In the genomic region with DNA sequence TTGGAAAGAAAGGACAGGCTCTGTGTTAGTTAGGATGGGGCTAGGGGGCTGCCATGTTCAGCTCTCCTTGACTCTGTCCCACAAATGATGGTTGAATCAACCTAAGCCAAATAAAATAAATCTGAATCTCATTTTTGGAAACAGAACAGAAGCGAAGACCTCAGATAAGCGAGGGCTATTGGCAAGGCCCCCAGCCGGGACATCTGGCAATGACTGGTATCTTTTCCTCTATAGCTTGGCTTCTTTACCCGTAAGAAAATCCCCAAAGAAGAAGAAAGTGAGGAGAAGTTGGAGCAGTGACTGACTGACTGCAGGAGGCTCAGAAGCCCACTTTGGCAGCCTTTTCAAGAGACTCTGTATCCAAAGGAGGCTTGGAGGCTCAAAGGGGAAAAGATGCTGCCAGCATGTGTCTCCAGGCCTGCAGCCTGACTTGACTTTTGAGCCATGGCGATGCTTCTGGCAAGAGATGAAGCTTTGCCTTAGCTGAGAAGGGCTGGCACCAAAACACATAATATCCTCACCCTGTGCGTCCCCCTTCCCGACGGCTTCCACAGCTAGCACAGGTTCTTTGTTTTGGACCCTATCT, we compare ENCODE assay signal across 9 mouse cellular contexts. TPM values are rescaled to one million over a fixed set of nuclear protein-coding genes. Genes with fewer than 3 reads are reported as not detected.
DNase-seq lines count a peak whose midpoint lies in the region; ATAC-seq lines count a peak whose summit lies in the region.
"Had no signal": no experiment of that assay in that cellular context is flagged by ENCODE, and none has a peak within 500 bp of the region (broad histone marks: within the 10 kb centered on the region; RNA-seq: fewer than 3 reads in every experiment).

No protein-coding gene starts in this region.

- no peak for ATAC-seq in kidney, embryonic 16.5 days (ENCODE audit: low FRiP score, low TSS enrichment)
- no peak for ATAC-seq in embryonic facial prominence, embryonic 12.5 days (ENCODE audit: insufficient number of reproducible peaks, insufficient read depth, low FRiP score, low TSS enrichment)
- 0 out of 2 replicates have a peak, but pooled peaks have one; percentile 4 for ATAC-seq in hindbrain, embryonic 15.5 days (ENCODE audit: low FRiP score, low read depth)
- no peak for ATAC-seq in neural tube, embryonic 14.5 days (ENCODE audit: low read depth)
- ATAC-seq in erythroblast, adult 5-6 weeks (replicated peaks; ENCODE audit: low FRiP score, poor library complexity, severe bottlenecking): no peak

- H3K4me3 ChIP-seq in kidney, embryonic 16.5 days (ENCODE audit: low read length): no peak overlapping the region
- peak overlapping the region; percentile 19; the same call in 1 of the 2 replicates for H3K4me3 ChIP-seq in embryonic facial prominence, embryonic 12.5 days
- peak overlapping the region; percentile 34 for H3K4me3 ChIP-seq in hindbrain, embryonic 15.5 days
- no peak overlapping the region for H3K4me3 ChIP-seq in neural tube, embryonic 14.5 days (ENCODE audit: low read depth, low read length)

- peak overlapping the region; percentile 53 for H3K4me2 ChIP-seq in kidney, embryonic 16.5 days (replicated peaks; ENCODE audit: low read depth, low read length)
- H3K4me2 ChIP-seq in embryonic facial prominence, embryonic 12.5 days (replicated peaks): peak overlapping the region; percentile 51
- H3K4me2 ChIP-seq in hindbrain, embryonic 15.5 days: peak overlapping the region; percentile 67
- peak overlapping the region; percentile 55 for H3K4me2 ChIP-seq in neural tube, embryonic 14.5 days (ENCODE audit: low read depth, low read length)

- H3K4me1 ChIP-seq in kidney, embryonic 16.5 days (ENCODE audit: insufficient read depth, low read length): peaks cover 15% of the 10 kb centered on the region
- H3K4me1 ChIP-seq in embryonic facial prominence, embryonic 12.5 days: peaks cover 17% of the 10 kb centered on the region
- H3K4me1 ChIP-seq in hindbrain, embryonic 15.5 days (replicated peaks): peaks cover 18% of the 10 kb centered on the region
- 0 out of 2 replicates have a peak, but pooled peaks cover 2% of the 10 kb centered on the region for H3K4me1 ChIP-seq in neural tube, embryonic 14.5 days (ENCODE audit: control insufficient read depth, insufficient read depth, low read length)

- H3K9ac ChIP-seq in kidney, embryonic 16.5 days (replicated peaks; ENCODE audit: low read length): no peak overlapping the region
- 0 out of 2 replicates have a peak overlapping the region, but pooled peaks have one; percentile 15 for H3K9ac ChIP-seq in embryonic facial prominence, embryonic 12.5 days
- H3K9ac ChIP-seq in hindbrain, embryonic 15.5 days: no peak overlapping the region; the same call in 1 of the 2 replicates
- 0 out of 2 replicates have a peak overlapping the region, but pooled peaks have one; percentile 3 for H3K9ac ChIP-seq in neural tube, embryonic 14.5 days (replicated peaks; ENCODE audit: low read depth, low read length)

- DNase-seq in kidney, adult 9 months: no peak
- DNase-seq in thymus, postnatal 10 days (ENCODE audit: low spot score in 2 of 2): no peak
- no peak for DNase-seq in kidney, postnatal 36 days

- H3K36me3 ChIP-seq in kidney, embryonic 16.5 days (ENCODE audit: insufficient read depth, low read length): no peaks in the 10 kb centered on the region
- H3K36me3 ChIP-seq in embryonic facial prominence, embryonic 12.5 days: no peaks in the 10 kb centered on the region
- H3K36me3 ChIP-seq in hindbrain, embryonic 15.5 days: no peaks in the 10 kb centered on the region
- H3K36me3 ChIP-seq in neural tube, embryonic 14.5 days (ENCODE audit: control insufficient read depth, insufficient read depth, low read length): no peaks in the 10 kb centered on the region

- 48% methylated on average over 8 of the region's 8 CpGs for WGBS in kidney, embryonic 16.5 days
- WGBS in embryonic facial prominence, embryonic 12.5 days: 45% methylated on average over 8 of the region's 8 CpGs
- 47% methylated on average over 8 of the region's 8 CpGs for WGBS in hindbrain, embryonic 15.5 days
- WGBS in neural tube, embryonic 14.5 days: 42% methylated on average over 8 of the region's 8 CpGs

- peak overlapping the region; percentile 49; the same call in 1 of the 2 replicates for H3K27ac ChIP-seq in kidney, embryonic 16.5 days (ENCODE audit: low read length)
- H3K27ac ChIP-seq in embryonic facial prominence, embryonic 12.5 days: peak overlapping the region; percentile 82
- H3K27ac ChIP-seq in hindbrain, embryonic 15.5 days (replicated peaks): peak overlapping the region; percentile 64
- H3K27ac ChIP-seq in neural tube, embryonic 14.5 days (ENCODE audit: low read depth, low read length): peak overlapping the region; percentile 12; the same call in 1 of the 2 replicates

- H3K27me3 ChIP-seq in kidney, embryonic 16.5 days (ENCODE audit: insufficient read depth, low read length): no peaks in the 10 kb centered on the region
- H3K27me3 ChIP-seq in embryonic facial prominence, embryonic 12.5 days: no peaks in the 10 kb centered on the region
- no peaks in the 10 kb centered on the region for H3K27me3 ChIP-seq in hindbrain, embryonic 15.5 days
- H3K27me3 ChIP-seq in neural tube, embryonic 14.5 days (ENCODE audit: control insufficient read depth, insufficient read depth, low read length): no peaks in the 10 kb centered on the region

- no peaks in the 10 kb centered on the region for H3K9me3 ChIP-seq in kidney, embryonic 16.5 days (ENCODE audit: low read length)
- no peaks in the 10 kb centered on the region for H3K9me3 ChIP-seq in embryonic facial prominence, embryonic 12.5 days
- no peaks in the 10 kb centered on the region for H3K9me3 ChIP-seq in hindbrain, embryonic 15.5 days
- H3K9me3 ChIP-seq in neural tube, embryonic 14.5 days (ENCODE audit: control insufficient read depth, low read length): no peaks in the 10 kb centered on the region

RNA-seq across cellular contexts. Expression of a gene that starts 7.1 kb away (rescaled TPM):
- 1.2 and 1.6 TPM in 2 replicates for polyA plus RNA-seq in kidney, embryonic 16.5 days (2015; fragmentation: Nextera tagmentation; extraction: Ambion mirVana)
- 0.92 and 1.1 TPM in 2 replicates for polyA plus RNA-seq in embryonic facial prominence, embryonic 12.5 days (2016; fragmentation: Nextera tagmentation; extraction: Ambion mirVana)
- 2.2 and 2.7 TPM in 2 replicates for polyA plus RNA-seq in hindbrain, embryonic 15.5 days (2015; fragmentation: Nextera tagmentation; extraction: Ambion mirVana)
- 0.83 and 1.0 TPM in 2 replicates for polyA plus RNA-seq in neural tube, embryonic 14.5 days (2014; fragmentation: Nextera tagmentation; extraction: Ambion mirVana)
- not detected in 2 replicates for total RNA-seq in erythroblast, adult 5-6 weeks (2015; ENCODE audit: low replicate concordance)
- total RNA-seq in erythroblast, adult 5-6 weeks (2017; ENCODE audit: low replicate concordance): not detected in 2 replicates

RNA-seq across cellular contexts. Expression of a gene that starts 17.4 kb away (rescaled TPM):
- polyA plus RNA-seq in kidney, embryonic 16.5 days (2015; fragmentation: Nextera tagmentation; extraction: Ambion mirVana): 0.85 and 1.2 TPM in 2 replicates
- polyA plus RNA-seq in embryonic facial prominence, embryonic 12.5 days (2016; fragmentation: Nextera tagmentation; extraction: Ambion mirVana): 0.81 and 0.95 TPM in 2 replicates
- polyA plus RNA-seq in hindbrain, embryonic 15.5 days (2015; fragmentation: Nextera tagmentation; extraction: Ambion mirVana): 1.1 and 1.4 TPM in 2 replicates
- polyA plus RNA-seq in neural tube, embryonic 14.5 days (2014; fragmentation: Nextera tagmentation; extraction: Ambion mirVana): 1.0 and 1.3 TPM in 2 replicates
- not detected in 2 replicates for total RNA-seq in erythroblast, adult 5-6 weeks (2015; ENCODE audit: low replicate concordance)
- total RNA-seq in erythroblast, adult 5-6 weeks (2017; ENCODE audit: low replicate concordance): 0.14 and 1.4 TPM in 2 replicates

RNA-seq across cellular contexts. Expression of a gene that starts 27.6 kb away (rescaled TPM):
- 0.05 and 0.21 TPM in 2 replicates for polyA plus RNA-seq in kidney, embryonic 16.5 days (2015; fragmentation: Nextera tagmentation; extraction: Ambion mirVana)
- 0.10 and 0.13 TPM in 2 replicates for polyA plus RNA-seq in embryonic facial prominence, embryonic 12.5 days (2016; fragmentation: Nextera tagmentation; extraction: Ambion mirVana)
- polyA plus RNA-seq in hindbrain, embryonic 15.5 days (2015; fragmentation: Nextera tagmentation; extraction: Ambion mirVana): 0.05 and 0.13 TPM in 2 replicates
- polyA plus RNA-seq in neural tube, embryonic 14.5 days (2014; fragmentation: Nextera tagmentation; extraction: Ambion mirVana): 0.15 TPM in 1 of 2 replicates, not detected in the other
- total RNA-seq in erythroblast, adult 5-6 weeks (2015; ENCODE audit: low replicate concordance): not detected in 2 replicates
- total RNA-seq in erythroblast, adult 5-6 weeks (2017; ENCODE audit: low replicate concordance): not detected in 2 replicates
- polyA plus RNA-seq: thymus, postnatal 0 days had no signal

RNA-seq across cellular contexts. Expression of a gene that starts 27.6 kb away (rescaled TPM):
- 56.4 and 60.6 TPM in 2 replicates for polyA plus RNA-seq in kidney, embryonic 16.5 days (2015; fragmentation: Nextera tagmentation; extraction: Ambion mirVana)
- 54.6 and 55.0 TPM in 2 replicates for polyA plus RNA-seq in embryonic facial prominence, embryonic 12.5 days (2016; fragmentation: Nextera tagmentation; extraction: Ambion mirVana)
- 54.7 and 59.9 TPM in 2 replicates for polyA plus RNA-seq in hindbrain, embryonic 15.5 days (2015; fragmentation: Nextera tagmentation; extraction: Ambion mirVana)
- 58.3 and 59.6 TPM in 2 replicates for polyA plus RNA-seq in neural tube, embryonic 14.5 days (2014; fragmentation: Nextera tagmentation; extraction: Ambion mirVana)
- total RNA-seq in erythroblast, adult 5-6 weeks (2015; ENCODE audit: low replicate concordance): 7.7 and 22.1 TPM in 2 replicates
- total RNA-seq in erythroblast, adult 5-6 weeks (2017; ENCODE audit: low replicate concordance): 2.6 and 7.1 TPM in 2 replicates

RNA-seq across cellular contexts. Expression of a gene that starts 33.1 kb away (rescaled TPM):
- polyA plus RNA-seq in kidney, embryonic 16.5 days (2015; fragmentation: Nextera tagmentation; extraction: Ambion mirVana): 129 and 156 TPM in 2 replicates
- polyA plus RNA-seq in embryonic facial prominence, embryonic 12.5 days (2016; fragmentation: Nextera tagmentation; extraction: Ambion mirVana): 167 and 172 TPM in 2 replicates
- polyA plus RNA-seq in hindbrain, embryonic 15.5 days (2015; fragmentation: Nextera tagmentation; extraction: Ambion mirVana): 109 and 119 TPM in 2 replicates
- 115 and 117 TPM in 2 replicates for polyA plus RNA-seq in neural tube, embryonic 14.5 days (2014; fragmentation: Nextera tagmentation; extraction: Ambion mirVana)
- 25.3 and 30.4 TPM in 2 replicates for total RNA-seq in erythroblast, adult 5-6 weeks (2015; ENCODE audit: low replicate concordance)
- total RNA-seq in erythroblast, adult 5-6 weeks (2017; ENCODE audit: low replicate concordance): 16.4 and 18.5 TPM in 2 replicates

Comparison
In these comparisons a context has a peak if more than half of its experiments do, and no peak if none do; other contexts are left out.
1. H3K27ac ChIP-seq: peak in every context shown above with its lines; median percentile 82 in embryonic facial prominence, embryonic 12.5 days; 64 in hindbrain, embryonic 15.5 days; 49 in kidney, embryonic 16.5 days; 12 in neural tube, embryonic 14.5 days.
2. H3K4me3 ChIP-seq: peak in embryonic facial prominence, embryonic 12.5 days (single experiment) and hindbrain, embryonic 15.5 days (single experiment); none in kidney, embryonic 16.5 days (single experiment) and neural tube, embryonic 14.5 days (single experiment).
3. H3K9ac ChIP-seq: peak in embryonic facial prominence, embryonic 12.5 days (single experiment) and neural tube, embryonic 14.5 days (single experiment); none in kidney, embryonic 16.5 days (single experiment) and hindbrain, embryonic 15.5 days (single experiment).
4. Peak in every context shown above with its lines, with median percentiles within 50 percentile points of each other: H3K4me2 ChIP-seq.